Mouse (Mus musculus): ENCODE measurements around the gene B4galt4. TPM values are rescaled to one million over a fixed set of nuclear protein-coding genes. Genes with fewer than 3 reads are reported as not detected.

The B4galt4 gene
- total RNA-seq, 1 experiment = 6.0 TPM

GRCm38 (mm10) chr16:38705531-38706281 is 36.4 kb upstream of the B4galt4 start:
- in situ Hi-C loops (cut with MboI; ENCODE audit: low sequenced_read_pairs in 2 of 2, unreplicated experiment in 2 of 2) = no loop called here
- Histone ChIP-seq H3K9me3 (ENCODE audit: control insufficient read depth, insufficient read depth, low read depth, low read length) (no peaks in the 10 kb centered on the region), H3K4me3 (ENCODE audit: insufficient read depth in 1 of 2, low read depth in 1 of 2, low read length in 2 of 2, poor library complexity in 1 of 2, severe bottlenecking in 1 of 2) (no peak overlapping the region), H3K4me1 (ENCODE audit: control insufficient read depth in 2 of 2, insufficient read depth in 2 of 2, low read length in 2 of 2, poor library complexity in 1 of 2) (peaks cover 0 to 1% of the 10 kb centered on the region in 2 experiments; a peak in 1 of 4 replicates), H3K9ac (ENCODE audit: insufficient read depth, low read depth, low read length, poor library complexity, severe bottlenecking) (no peak overlapping the region), H3K27ac (ENCODE audit: insufficient read depth, low read depth, low read length, poor library complexity, severe bottlenecking) (no peak overlapping the region), H3K36me3 (ENCODE audit: control insufficient read depth, insufficient read depth, low read length, poor library complexity, severe bottlenecking) (no peaks in the 10 kb centered on the region)
- DNase-seq (ENCODE audit: low read depth, low spot score) = no peak
- no peak for TF ChIP-seq ZC3H11A (IDR thresholded peaks at IDR 0.05; ENCODE audit: borderline replicate concordance, low read depth, low read length)
- no peak for TF ChIP-seq CHD2 (IDR thresholded peaks at IDR 0.05; ENCODE audit: low read depth, low read length)
- no peak for TF ChIP-seq MAFK (IDR thresholded peaks at IDR 0.05; ENCODE audit: insufficient read depth, low read depth, low read length)
- TF ChIP-seq HCFC1 (IDR thresholded peaks at IDR 0.05; ENCODE audit: borderline replicate concordance, insufficient read depth, low read length) = no peak
- TF ChIP-seq ZNF384 (IDR thresholded peaks at IDR 0.05; ENCODE audit: low read depth, low read length) = no peak

GRCm38 (mm10) chr16:38706782-38707181 is 35.3 kb upstream of the B4galt4 start:
- Histone ChIP-seq H3K27ac (ENCODE audit: insufficient read depth, low read depth, low read length, poor library complexity, severe bottlenecking) (no peak overlapping the region), H3K9me3 (ENCODE audit: control insufficient read depth, insufficient read depth, low read depth, low read length) (no peaks in the 10 kb centered on the region), H3K4me1 (ENCODE audit: control insufficient read depth in 2 of 2, insufficient read depth in 2 of 2, low read length in 2 of 2, poor library complexity in 1 of 2) (no peaks in the 10 kb centered on the region; a peak in 1 of 4 replicates), H3K9ac (ENCODE audit: insufficient read depth, low read depth, low read length, poor library complexity, severe bottlenecking) (no peak overlapping the region), H3K36me3 (ENCODE audit: control insufficient read depth, insufficient read depth, low read length, poor library complexity, severe bottlenecking) (no peaks in the 10 kb centered on the region), H3K4me3 (ENCODE audit: insufficient read depth in 1 of 2, low read depth in 1 of 2, low read length in 2 of 2, poor library complexity in 1 of 2, severe bottlenecking in 1 of 2) (no peak overlapping the region)
- in situ Hi-C loops (cut with MboI; ENCODE audit: low sequenced_read_pairs in 2 of 2, unreplicated experiment in 2 of 2) = no loop called here
- DNase-seq (ENCODE audit: low read depth, low spot score) = no peak
- TF ChIP-seq ZC3H11A (IDR thresholded peaks at IDR 0.05; ENCODE audit: borderline replicate concordance, low read depth, low read length) (no peak), CHD2 (IDR thresholded peaks at IDR 0.05; ENCODE audit: low read depth, low read length) (no peak), MAFK (IDR thresholded peaks at IDR 0.05; ENCODE audit: insufficient read depth, low read depth, low read length) (no peak), ZNF384 (IDR thresholded peaks at IDR 0.05; ENCODE audit: low read depth, low read length) (no peak), HCFC1 (IDR thresholded peaks at IDR 0.05; ENCODE audit: borderline replicate concordance, insufficient read depth, low read length) (no peak)

GRCm38 (mm10) chr16:38708962-38709520 is 33.0 kb upstream of the B4galt4 start:
- no peak for TF ChIP-seq HCFC1 (IDR thresholded peaks at IDR 0.05; ENCODE audit: borderline replicate concordance, insufficient read depth, low read length)
- TF ChIP-seq ZNF384 (IDR thresholded peaks at IDR 0.05; ENCODE audit: low read depth, low read length) = no peak
- no peak for TF ChIP-seq ZC3H11A (IDR thresholded peaks at IDR 0.05; ENCODE audit: borderline replicate concordance, low read depth, low read length)
- TF ChIP-seq CHD2 (IDR thresholded peaks at IDR 0.05; ENCODE audit: low read depth, low read length) = no peak
- TF ChIP-seq MAFK (IDR thresholded peaks at IDR 0.05; ENCODE audit: insufficient read depth, low read depth, low read length) = no peak
- Histone ChIP-seq H3K4me3 (ENCODE audit: insufficient read depth in 1 of 2, low read depth in 1 of 2, low read length in 2 of 2, poor library complexity in 1 of 2, severe bottlenecking in 1 of 2) (no peak overlapping the region), H3K4me1 (ENCODE audit: control insufficient read depth in 2 of 2, insufficient read depth in 2 of 2, low read length in 2 of 2, poor library complexity in 1 of 2) (no peaks in the 10 kb centered on the region), H3K27ac (ENCODE audit: insufficient read depth, low read depth, low read length, poor library complexity, severe bottlenecking) (no peak overlapping the region), H3K36me3 (ENCODE audit: control insufficient read depth, insufficient read depth, low read length, poor library complexity, severe bottlenecking) (no peaks in the 10 kb centered on the region), H3K9me3 (ENCODE audit: control insufficient read depth, insufficient read depth, low read depth, low read length) (no peaks in the 10 kb centered on the region), H3K9ac (ENCODE audit: insufficient read depth, low read depth, low read length, poor library complexity, severe bottlenecking) (no peak overlapping the region)
- no peak for DNase-seq (ENCODE audit: low read depth, low spot score)
- in situ Hi-C loops (cut with MboI; ENCODE audit: low sequenced_read_pairs in 2 of 2, unreplicated experiment in 2 of 2) = no loop called here

- H3K9me3 ChIP-seq (ENCODE audit: control insufficient read depth, insufficient read depth, low read depth, low read length) = no peaks in the 10 kb centered on the region
- H3K9ac ChIP-seq (ENCODE audit: insufficient read depth, low read depth, low read length, poor library complexity, severe bottlenecking) = no peak overlapping the region
- H3K4me1 ChIP-seq (ENCODE audit: control insufficient read depth in 2 of 2, insufficient read depth in 2 of 2, low read length in 2 of 2, poor library complexity in 1 of 2) = no peaks in the 10 kb centered on the region
- H3K27ac ChIP-seq (ENCODE audit: insufficient read depth, low read depth, low read length, poor library complexity, severe bottlenecking) = no peak overlapping the region
- TF ChIP-seq ZC3H11A (IDR thresholded peaks at IDR 0.05; ENCODE audit: borderline replicate concordance, low read depth, low read length) = no peak
- TF ChIP-seq HCFC1 (IDR thresholded peaks at IDR 0.05; ENCODE audit: borderline replicate concordance, insufficient read depth, low read length) = no peak
- no peak for TF ChIP-seq ZNF384 (IDR thresholded peaks at IDR 0.05; ENCODE audit: low read depth, low read length)
- TF ChIP-seq CHD2 (IDR thresholded peaks at IDR 0.05; ENCODE audit: low read depth, low read length) = no peak
- TF ChIP-seq MAFK (IDR thresholded peaks at IDR 0.05; ENCODE audit: insufficient read depth, low read depth, low read length) = no peak
- in situ Hi-C loops (cut with MboI; ENCODE audit: low sequenced_read_pairs in 2 of 2, unreplicated experiment in 2 of 2) = no loop called here
- no peak overlapping the region for H3K4me3 ChIP-seq (ENCODE audit: insufficient read depth in 1 of 2, low read depth in 1 of 2, low read length in 2 of 2, poor library complexity in 1 of 2, severe bottlenecking in 1 of 2)
- DNase-seq (ENCODE audit: low read depth, low spot score) = no peak
- no peaks in the 10 kb centered on the region for H3K36me3 ChIP-seq (ENCODE audit: control insufficient read depth, insufficient read depth, low read length, poor library complexity, severe bottlenecking)
Measured at GRCm38 (mm10) chr16:38711245-38711644, 30.8 kb upstream of the B4galt4 start.

All from ES-E14 (cell line).